Mouse (Mus musculus) adipocyte (in vitro differentiated cells): Measurements from ENCODE around the gene Crybg2.

Experiments
- DNase-seq: peaks from one replicate; pipeline ENCODE4 v3.0.0-alpha.2; 2016; ENCODE audit warnings: low spot score

Gene Crybg2

GRCm38 (mm10) chr4:134060135-134060865 is at the start of gene Crybg2:
Gene Crybg2, plus strand, starts transcription at chr4:134060815.
- DNase-seq: no peak

- DNase-seq: no peak
These were observed 48.9 kb upstream of the Crybg2 start for GRCm38 (mm10) chr4:134011450-134012414.

GRCm38 (mm10) chr4:134012858-134013528 is 47.6 kb upstream of the Crybg2 start:
- DNase-seq: no peak

GRCm38 (mm10) chr4:134016208-134016607 is 44.4 kb upstream of the Crybg2 start:
- DNase-seq: no peak

GRCm38 (mm10) chr4:134016767-134017166 is 43.8 kb upstream of the Crybg2 start:
- no peak for DNase-seq

- DNase-seq: no peak
These were observed 43.3 kb upstream of the Crybg2 start for GRCm38 (mm10) chr4:134017201-134017865.

- DNase-seq: no peak
These were observed 42.4 kb upstream of the Crybg2 start for GRCm38 (mm10) chr4:134018038-134018778.

- DNase-seq: no peak
These were observed 41.9 kb upstream of the Crybg2 start, which contains the start of gene Lin28a for GRCm38 (mm10) chr4:134018779-134019145. Gene Lin28a, minus strand, starts transcription at chr4:134018841.

- DNase-seq: no peak
These were observed 41.4 kb upstream of the Crybg2 start for GRCm38 (mm10) chr4:134019210-134019609.

- DNase-seq: no peak
These were observed 40.8 kb upstream of the Crybg2 start for GRCm38 (mm10) chr4:134019641-134020351.

- DNase-seq: peak; percentile 58
These were observed 40.0 kb upstream of the Crybg2 start for GRCm38 (mm10) chr4:134020621-134021020.

- DNase-seq: no peak
These were observed 34.8 kb upstream of the Crybg2 start for GRCm38 (mm10) chr4:134025802-134026201.

GRCm38 (mm10) chr4:134035953-134036352 is 24.7 kb upstream of the Crybg2 start:
- DNase-seq: peak; percentile 72

- no peak for DNase-seq
These were observed 19.1 kb upstream of the Crybg2 start for GRCm38 (mm10) chr4:134041317-134042123.

- no peak for DNase-seq
These were observed 17.6 kb upstream of the Crybg2 start for GRCm38 (mm10) chr4:134043041-134043440.

- DNase-seq: no peak
These were observed 13.0 kb upstream of the Crybg2 start for GRCm38 (mm10) chr4:134047648-134048047.

GRCm38 (mm10) chr4:134051912-134052311 is 8.7 kb upstream of the Crybg2 start:
- no peak for DNase-seq

GRCm38 (mm10) chr4:134052560-134052959 is 8.1 kb upstream of the Crybg2 start:
- DNase-seq: no peak

GRCm38 (mm10) chr4:134053538-134053937 is 7.1 kb upstream of the Crybg2 start, which contains the start of gene Zfp683:
Gene Zfp683, plus strand, starts transcription at chr4:134053838.
- DNase-seq: no peak
